Mouse (Mus musculus): ENCODE data around the gene Camp. TPM values are rescaled to one million over a fixed set of nuclear protein-coding genes. Genes with fewer than 3 reads are reported as not detected.
A peak's percentile ranks its signal among the peaks of the same experiment; 100 is the strongest.

Camp gene
- total and polyA plus RNA-seq, 3 experiments, result 0.13 TPM; not detected in 2

- TF ChIP-seq POLR2AphosphoS2 (IDR thresholded peaks at IDR 0.05; ENCODE audit: low read length) (no peak), NRF1 (IDR thresholded peaks at IDR 0.05; ENCODE audit: insufficient read depth, low read depth, low read length, poor library complexity, severe bottlenecking) (no peak), RCOR1 (IDR thresholded peaks at IDR 0.05; ENCODE audit: low read depth, low read length) (peak; percentile 73), CHD1 (IDR thresholded peaks at IDR 0.05; ENCODE audit: low read depth, low read length) (no peak), ELF1 (IDR thresholded peaks at IDR 0.05; ENCODE audit: low read depth, low read length) (peak; percentile 9; the same call in 1 of the 2 replicates), POLR2AphosphoS5 (IDR thresholded peaks at IDR 0.05; ENCODE audit: borderline replicate concordance, low read depth, low read length) (no peak), CHD2 (IDR thresholded peaks at IDR 0.05; ENCODE audit: low read length) (no peak), POLR2A (IDR thresholded peaks at IDR 0.05; ENCODE audit: control insufficient read depth in 1 of 2, insufficient read depth in 1 of 2, low read depth in 1 of 2, low read length in 2 of 2, poor library complexity in 1 of 2) (no peak), SIN3A (IDR thresholded peaks at IDR 0.05; ENCODE audit: low read length) (peak; percentile 49), ZMIZ1 (IDR thresholded peaks at IDR 0.05; ENCODE audit: low read depth, low read length) (no peak), E2F4 (IDR thresholded peaks at IDR 0.05; ENCODE audit: borderline replicate concordance, low read depth, low read length) (no peak), USF1 (IDR thresholded peaks at IDR 0.05; ENCODE audit: low read depth, low read length) (peak; percentile 87), HCFC1 (IDR thresholded peaks at IDR 0.05; ENCODE audit: low read depth, low read length) (peak; percentile 26; the same call in 1 of the 2 replicates), ETS1 (IDR thresholded peaks at IDR 0.05; ENCODE audit: low read depth, low read length) (peak; percentile 83)
These were observed 23.7 kb downstream of the Camp start (continued) for GRCm38 (mm10) chr9:109825739-109826138.

- Histone ChIP-seq H3K27me3 (ENCODE audit: control insufficient read depth in 1 of 2, insufficient read depth in 2 of 2, low read length in 2 of 2) (no peaks in the 10 kb centered on the region), H3K4me3 (ENCODE audit: control insufficient read depth in 1 of 2, insufficient read depth in 1 of 2, low read depth in 2 of 2, low read length in 2 of 2) (no peak overlapping the region), H3K4me1 (ENCODE audit: control insufficient read depth in 1 of 2, insufficient read depth in 2 of 2, low read length in 2 of 2) (no peaks in the 10 kb centered on the region), H3K36me3 (ENCODE audit: control insufficient read depth in 1 of 2, insufficient read depth in 2 of 2, low read length in 2 of 2) (no peaks in the 10 kb centered on the region), H3K27ac (ENCODE audit: control insufficient read depth, low read depth, low read length) (no peak overlapping the region), H3K9ac (ENCODE audit: control insufficient read depth, low read depth, low read length, poor library complexity, severe bottlenecking) (no peak overlapping the region), H3K9me3 (replicated peaks; ENCODE audit: insufficient read depth, low read length) (no peaks in the 10 kb centered on the region), H3K79me2 (ENCODE audit: control insufficient read depth, insufficient read depth, low read length, poor library complexity) (no peaks in the 10 kb centered on the region)
- no peak for TF ChIP-seq ELF1 (IDR thresholded peaks at IDR 0.05; ENCODE audit: low read depth, low read length)
- TF ChIP-seq SIN3A (IDR thresholded peaks at IDR 0.05; ENCODE audit: low read length), result no peak
- no peak for TF ChIP-seq BHLHE40 (IDR thresholded peaks at IDR 0.05; ENCODE audit: borderline replicate concordance, low read depth, low read length)
- TF ChIP-seq GABPA (IDR thresholded peaks at IDR 0.05; ENCODE audit: low read depth, low read length), result no peak
- no peak for TF ChIP-seq CHD1 (IDR thresholded peaks at IDR 0.05; ENCODE audit: low read depth, low read length)
- no peak for TF ChIP-seq MYC (IDR thresholded peaks at IDR 0.05; ENCODE audit: low read depth, low read length)
- no peak for TF ChIP-seq GATA1 (IDR thresholded peaks at IDR 0.05; ENCODE audit: low read depth, low read length)
- no peak for TF ChIP-seq TAL1 (IDR thresholded peaks at IDR 0.05; ENCODE audit: low read length)
- no peak for TF ChIP-seq USF1 (IDR thresholded peaks at IDR 0.05; ENCODE audit: low read depth, low read length)
- TF ChIP-seq KAT2A (conservative IDR thresholded peaks at IDR 0.05; ENCODE audit: low read depth, low read length), result no peak
- TF ChIP-seq POLR2AphosphoS5 (IDR thresholded peaks at IDR 0.05; ENCODE audit: borderline replicate concordance, low read depth, low read length), result no peak
- no peak for TF ChIP-seq CHD2 (IDR thresholded peaks at IDR 0.05; ENCODE audit: low read length)
- no peak for TF ChIP-seq E2F4 (IDR thresholded peaks at IDR 0.05; ENCODE audit: borderline replicate concordance, low read depth, low read length)
- no peak for TF ChIP-seq HCFC1 (IDR thresholded peaks at IDR 0.05; ENCODE audit: low read depth, low read length)
- no peak for TF ChIP-seq JUND (IDR thresholded peaks at IDR 0.05; ENCODE audit: low read depth, low read length)
- TF ChIP-seq RAD21 (IDR thresholded peaks at IDR 0.05; ENCODE audit: low read depth, low read length), result no peak
- no peak for TF ChIP-seq ZMIZ1 (IDR thresholded peaks at IDR 0.05; ENCODE audit: low read depth, low read length)
- no peak for TF ChIP-seq EP300 (IDR thresholded peaks at IDR 0.05; ENCODE audit: low read depth in 1 of 2, low read length in 2 of 2)
- DNase-seq (ENCODE audit: low read depth, low spot score), result no peak
These were observed 33.1 kb downstream of the Camp start for GRCm38 (mm10) chr9:109816341-109816740.

Measured in MEL (cell line).